Mouse (Mus musculus): ENCODE data around the gene Rpgrip1l.

Gene Rpgrip1l

DNA sequence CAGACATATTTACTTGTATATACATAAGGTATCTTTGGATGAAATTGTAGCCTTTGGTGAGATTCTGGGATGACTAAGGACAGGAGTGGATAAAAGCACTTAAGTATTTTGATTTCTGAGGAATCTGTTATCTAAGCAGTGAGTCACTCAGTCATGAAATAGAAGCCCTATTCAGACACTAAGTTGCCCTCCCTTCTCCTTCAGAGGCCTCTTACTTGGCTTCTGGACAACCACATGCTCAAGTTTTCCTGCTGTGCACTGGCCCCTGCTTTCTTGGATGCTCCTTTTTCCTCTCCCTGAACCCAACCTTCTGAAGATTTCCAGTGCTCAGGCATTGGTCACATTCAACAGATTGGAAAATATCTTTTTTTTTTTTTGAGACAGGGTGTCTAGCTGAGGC lies 48.5 kb downstream of the Rpgrip1l start:
- DNase-seq, result no peak

DNA sequence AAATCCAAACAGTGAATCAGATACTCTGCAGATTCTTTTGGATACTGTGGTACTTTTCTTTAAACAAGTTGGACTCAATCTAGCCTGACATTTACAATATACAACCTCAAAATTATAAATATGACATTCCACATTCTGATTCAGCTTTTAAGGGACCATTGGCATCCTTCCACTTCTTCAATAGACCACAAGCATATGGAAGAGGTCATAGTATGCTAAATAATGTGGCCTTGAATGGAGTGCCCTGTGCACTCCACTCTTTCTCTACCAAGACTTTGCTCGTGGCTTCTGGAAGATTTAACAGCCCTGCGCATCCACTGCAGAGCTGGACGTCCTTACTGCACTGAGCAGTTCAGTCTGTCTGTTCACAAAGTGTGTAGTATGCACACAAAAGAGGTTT lies 49.1 kb downstream of the Rpgrip1l start:
- no peak for DNase-seq

DNA sequence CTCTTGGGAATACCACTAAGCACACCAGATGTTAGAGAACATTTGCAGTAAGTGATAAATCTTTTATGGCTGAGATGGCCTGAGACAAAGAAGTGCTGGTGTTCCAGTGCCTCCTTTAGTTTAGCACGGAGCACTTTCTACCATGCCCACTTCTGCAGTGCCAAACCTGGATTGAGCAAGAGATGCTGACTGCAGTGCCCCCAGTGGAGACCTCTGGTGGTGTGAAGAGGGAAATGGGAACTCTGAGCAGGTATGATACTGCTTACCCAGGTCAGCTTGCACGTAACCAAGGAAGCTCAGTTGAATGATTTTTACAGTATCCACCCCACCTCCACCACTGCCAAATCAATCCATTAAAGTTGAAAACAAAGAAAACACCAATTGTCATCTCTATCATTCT lies 51.5 kb downstream of the Rpgrip1l start:
- DNase-seq, result no peak

- DNase-seq, result no peak
Observed at GRCm38 (mm10) chr8:91250966-91251365, 62.1 kb downstream of the Rpgrip1l start.

DNA sequence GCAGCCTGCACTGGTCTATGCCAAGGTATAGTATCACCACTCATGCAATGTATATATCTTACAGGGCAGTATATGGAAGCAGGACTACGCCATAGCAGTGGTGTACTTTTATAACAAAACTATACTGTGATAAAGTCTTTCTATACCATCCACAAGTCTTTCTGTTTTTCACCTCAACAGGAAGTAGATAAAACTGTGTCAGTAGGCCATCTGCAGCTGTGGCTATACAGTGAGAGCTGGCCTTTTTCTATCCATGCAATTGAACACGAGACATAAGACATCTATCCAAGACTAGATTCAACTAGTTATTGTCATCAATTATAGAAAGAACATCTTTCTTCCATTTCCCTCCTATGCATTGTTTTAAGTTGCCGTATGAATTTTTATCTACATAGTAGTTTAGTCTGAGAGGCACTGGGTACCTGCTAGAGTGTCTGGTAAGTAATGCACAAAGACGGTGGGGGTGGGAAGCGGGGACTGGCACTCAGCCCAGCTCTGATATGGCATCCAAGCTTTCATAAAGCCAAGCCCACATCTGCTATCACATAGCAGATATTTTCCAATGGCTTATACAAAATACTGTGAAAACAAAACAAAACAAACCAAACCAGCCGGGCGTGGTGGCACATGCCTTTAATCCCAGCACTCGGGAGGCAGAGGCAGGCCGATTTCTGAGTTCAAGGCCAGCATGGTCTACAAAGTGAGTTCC lies 63.1 kb downstream of the Rpgrip1l start:
- no peak for DNase-seq

DNA sequence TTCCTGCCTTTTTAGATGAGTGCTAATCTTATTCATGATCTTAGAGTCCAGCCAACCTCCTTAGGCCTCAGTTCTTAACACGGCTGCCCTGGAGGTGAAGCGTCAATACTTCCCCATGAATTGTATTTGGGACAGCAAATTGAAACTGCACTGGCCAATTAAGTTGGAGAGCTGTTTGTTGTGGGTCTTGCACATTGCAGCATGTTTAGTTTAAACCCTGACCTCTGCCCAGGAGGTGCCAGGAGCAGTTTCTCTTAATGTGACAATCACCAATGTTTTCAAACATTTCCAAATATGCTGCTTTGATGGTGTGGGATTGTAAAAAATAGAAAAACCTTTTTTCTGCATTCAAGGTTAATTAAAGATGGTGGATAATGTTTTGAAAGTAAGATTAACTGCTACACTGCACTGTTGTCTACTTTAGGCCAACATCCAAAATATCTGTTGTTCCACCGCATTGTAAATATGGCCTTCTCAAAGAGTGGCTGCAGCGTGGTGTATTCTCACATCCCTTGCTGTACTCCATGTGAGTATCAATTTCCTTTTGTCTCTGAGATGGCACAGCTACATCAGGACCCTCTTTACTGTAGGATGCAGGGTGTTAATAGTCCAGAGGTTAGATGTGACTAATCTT lies 67.1 kb downstream of the Rpgrip1l start:
- DNase-seq, result no peak

- DNase-seq, result no peak
Observed at GRCm38 (mm10) chr8:91242721-91243120, 70.3 kb downstream of the Rpgrip1l start.

GRCm38 (mm10) chr8:91241873-91242519 lies 71.1 kb downstream of the Rpgrip1l start:
- DNase-seq, result no peak

DNA sequence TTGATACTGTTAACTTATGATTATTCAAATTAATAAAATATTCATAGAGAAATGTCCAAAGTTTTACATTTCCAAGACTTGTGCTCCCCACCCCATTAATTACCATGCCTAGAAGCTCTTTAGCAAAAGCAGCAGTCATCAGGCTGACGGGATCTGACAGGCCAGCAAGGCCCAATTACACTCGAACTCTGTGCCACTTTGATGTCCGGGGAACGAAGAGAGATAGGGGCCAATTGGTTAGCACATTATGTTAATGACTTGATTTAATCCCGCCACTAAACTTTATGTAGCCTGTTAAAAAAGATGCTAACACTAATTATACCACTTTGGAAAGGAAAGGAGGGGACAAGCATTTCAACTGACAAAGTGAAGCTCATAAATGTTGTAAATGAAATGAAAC lies 71.7 kb downstream of the Rpgrip1l start:
- no peak for DNase-seq

GRCm38 (mm10) chr8:91237191-91237590 lies 75.9 kb downstream of the Rpgrip1l start:
- DNase-seq, result no peak

GRCm38 (mm10) chr8:91234097-91234496 lies 79.0 kb downstream of the Rpgrip1l start:
- DNase-seq, result no peak

DNA sequence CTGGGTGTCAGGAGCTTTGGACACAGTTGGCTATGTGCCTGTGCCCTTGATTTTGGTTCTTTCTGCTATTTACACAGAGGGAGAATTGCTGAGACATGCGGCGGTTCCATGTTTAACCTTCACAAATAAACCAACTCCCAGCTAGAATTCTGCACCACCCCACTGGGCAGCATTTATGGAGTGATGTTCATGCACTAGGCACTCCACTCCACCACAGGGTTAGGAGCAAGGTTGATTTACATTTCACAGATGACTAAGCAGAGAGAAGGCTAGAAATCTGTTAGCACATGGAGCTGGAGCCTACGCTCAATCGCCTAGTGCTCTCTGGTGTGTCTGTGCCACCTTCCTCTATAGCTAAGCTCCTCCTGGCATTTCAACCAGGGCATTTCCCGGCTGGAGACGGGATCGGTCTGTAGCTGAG lies 85.6 kb downstream of the Rpgrip1l start:
- no peak for DNase-seq

GRCm38 (mm10) chr8:91224227-91224626 lies 88.8 kb downstream of the Rpgrip1l start:
- no peak for DNase-seq

DNA sequence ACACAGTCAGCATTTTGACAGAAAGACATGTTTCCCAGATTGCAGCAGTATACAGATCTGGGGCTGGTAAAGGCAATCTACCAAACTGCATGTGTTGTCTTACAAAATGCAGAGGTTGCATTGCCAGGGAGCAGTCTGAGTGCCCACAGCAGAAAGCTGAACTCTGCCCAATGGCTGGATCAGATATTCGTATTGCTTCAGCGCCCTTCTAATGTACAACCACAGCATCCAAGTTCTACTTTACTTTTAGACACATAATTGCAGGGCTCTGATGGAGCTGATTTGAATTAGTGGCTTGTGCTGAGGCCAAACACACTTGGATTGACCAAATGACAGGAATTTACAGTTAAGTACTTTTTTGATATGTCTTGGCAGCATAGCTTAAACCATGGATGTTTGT lies 91.2 kb downstream of the Rpgrip1l start:
- DNase-seq, result no peak

DNA sequence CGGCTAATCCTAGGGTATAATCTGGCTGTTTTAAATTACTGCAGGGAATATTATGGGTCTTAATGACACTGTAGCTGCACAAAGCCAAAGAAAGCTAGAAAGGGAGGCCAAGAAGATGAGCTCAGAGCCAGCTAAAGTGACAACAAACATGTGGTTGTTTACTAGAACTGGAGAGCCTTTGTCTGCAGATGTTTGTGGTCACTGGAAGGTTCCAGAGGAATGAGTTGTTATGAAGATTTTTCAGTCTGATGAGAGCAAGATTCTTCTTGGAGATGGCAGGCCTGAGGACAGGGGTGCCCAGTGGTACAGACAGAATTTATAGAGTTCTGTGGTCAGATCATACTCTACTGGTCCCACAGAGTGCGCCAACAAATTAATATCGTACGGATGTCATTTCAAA lies 94.8 kb downstream of the Rpgrip1l start:
- DNase-seq, result no peak

DNA sequence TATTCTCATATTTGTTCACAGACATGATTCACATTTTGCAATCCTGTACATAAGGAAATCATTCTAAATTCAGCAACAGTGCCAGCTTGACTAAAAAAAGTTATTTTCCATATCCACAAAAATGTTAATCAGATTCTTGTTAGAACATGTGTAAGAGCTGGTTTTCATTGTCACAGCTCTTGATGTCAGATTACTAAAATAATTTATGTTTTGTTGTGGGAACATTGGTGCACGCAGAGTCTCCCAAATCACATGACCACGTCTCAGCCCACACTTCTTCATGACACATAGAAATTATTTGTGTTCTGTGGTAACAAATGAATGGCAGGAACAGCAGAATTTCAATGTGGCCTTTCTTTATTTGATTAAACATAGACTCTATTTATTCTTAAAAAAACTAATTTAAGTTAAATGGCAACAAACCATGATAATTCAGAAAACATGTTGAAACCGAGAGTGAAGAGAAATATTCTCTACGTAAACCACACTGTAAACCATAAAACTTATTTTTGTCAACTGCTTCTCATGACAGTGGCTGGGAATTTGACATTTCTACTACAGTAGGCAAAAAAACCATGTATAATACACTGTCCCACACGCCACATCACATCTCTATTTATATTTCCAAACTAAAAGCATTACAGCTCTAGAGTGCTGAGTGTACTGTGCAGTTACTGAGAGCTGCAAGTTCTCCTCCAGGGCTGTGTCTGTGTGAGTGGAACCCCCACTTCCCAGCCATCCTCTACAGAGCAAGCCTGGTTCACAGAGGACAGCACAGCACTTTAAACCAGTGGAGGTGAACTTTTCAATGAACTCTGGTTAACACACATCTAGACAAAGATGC lies 95.8 kb downstream of the Rpgrip1l start:
- no peak for DNase-seq

- DNase-seq, result no peak
Observed at GRCm38 (mm10) chr8:91214287-91214686, 98.8 kb downstream of the Rpgrip1l start.

DNA sequence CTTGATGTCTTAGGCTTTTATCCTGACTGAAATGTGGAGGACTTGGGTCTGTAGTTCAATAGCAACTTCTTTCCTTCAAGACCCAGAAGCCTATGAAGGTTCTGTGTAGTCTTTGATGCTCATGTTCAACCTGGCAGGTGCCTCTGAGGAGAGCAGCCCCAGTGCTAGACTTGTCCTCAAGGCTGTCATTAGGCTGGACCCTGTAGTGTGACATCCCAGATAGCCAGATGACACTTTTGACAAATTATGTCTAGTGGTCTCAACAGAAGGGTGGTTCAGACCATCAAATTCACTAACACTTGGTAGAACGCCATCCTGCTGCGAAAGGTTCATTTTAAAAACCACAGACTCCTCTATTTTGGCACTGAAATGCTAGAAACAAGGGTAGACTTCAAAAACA lies 100.1 kb downstream of the Rpgrip1l start:
- no peak for DNase-seq

DNA sequence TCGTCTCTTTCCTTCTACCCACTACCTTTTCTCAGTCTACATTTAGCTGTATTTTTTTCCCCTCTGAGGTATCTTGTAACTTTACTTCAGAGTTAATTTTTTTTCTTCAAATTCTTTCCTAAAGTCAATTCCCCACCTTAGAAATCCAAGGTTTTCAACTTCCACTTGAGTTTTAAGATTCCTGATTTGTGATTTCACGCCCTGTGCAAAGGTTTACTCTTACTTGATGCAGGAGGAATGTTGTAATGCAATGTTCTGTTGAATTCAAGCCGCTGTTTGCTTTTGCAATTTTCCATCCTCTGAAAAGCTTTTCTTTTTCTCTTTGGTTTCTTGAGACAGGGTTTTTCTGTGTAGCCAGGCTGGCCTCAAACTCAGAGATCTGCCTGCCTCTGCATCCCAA lies 103.4 kb downstream of the Rpgrip1l start:
- DNase-seq, result no peak

- DNase-seq, result no peak
Observed at GRCm38 (mm10) chr8:91207676-91208075, 105.4 kb downstream of the Rpgrip1l start.

GRCm38 (mm10) chr8:91205897-91206296 lies 107.2 kb downstream of the Rpgrip1l start:
- no peak for DNase-seq

DNA sequence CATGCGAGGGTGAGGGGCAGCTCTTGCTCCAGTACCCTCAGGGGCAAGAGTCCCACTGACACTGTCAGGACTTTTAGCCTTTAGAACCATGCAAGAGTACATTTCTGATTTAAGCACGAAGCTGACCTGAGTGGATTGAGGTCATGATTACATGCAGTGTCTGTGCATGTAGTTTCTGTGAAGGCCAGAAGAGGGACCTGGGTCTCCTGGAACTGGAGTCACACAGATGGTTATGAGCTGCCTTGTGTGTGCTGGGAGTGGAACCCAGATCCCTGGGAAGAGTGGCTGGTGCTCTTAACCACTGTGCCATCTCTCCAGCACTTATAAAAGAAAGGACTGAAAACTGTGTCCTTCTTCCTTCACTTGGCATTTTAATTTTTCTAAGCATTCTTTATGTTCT lies 111.9 kb downstream of the Rpgrip1l start:
- no peak for DNase-seq

GRCm38 (mm10) chr8:91199876-91200275 lies 113.2 kb downstream of the Rpgrip1l start, which contains the start of gene Aktip:
Aktip (minus strand) TSS chr8:91199976.
- no peak for DNase-seq

Measured in kidney, adult 11 months (tissue).